Mouse (Mus musculus) CD4-positive helper T cell, adult 2 months (primary cell): Measurements from ENCODE around the gene Lhfp.
"Not testable (repeated sequence)": the region's sequence is repeated elsewhere in the genome, so short reads cannot be mapped to it uniquely, and the experiment has no call there.

Experiments used
- DNase-seq: peaks from one replicate; pipeline ENCODE4 v3.0.0-alpha.2; 2012; ENCODE audit warnings: low read depth, missing footprints, low spot score

The Lhfp gene

GRCm38 (mm10) chr3:53087156-53087805 is 46.0 kb downstream of the Lhfp start:
- DNase-seq, result no peak

- no peak for DNase-seq
Observed at GRCm38 (mm10) chr3:53089921-53090320, 48.6 kb downstream of the Lhfp start.

GRCm38 (mm10) chr3:53100210-53100609 is 58.9 kb downstream of the Lhfp start:
- DNase-seq, result no peak

- DNase-seq, result no peak
Observed at GRCm38 (mm10) chr3:53100803-53101202, 59.5 kb downstream of the Lhfp start.

GRCm38 (mm10) chr3:53101711-53102110 is 60.4 kb downstream of the Lhfp start:
- DNase-seq, result no peak

GRCm38 (mm10) chr3:53102131-53102756 is 60.9 kb downstream of the Lhfp start:
- no peak for DNase-seq

- DNase-seq, result no peak
Observed at GRCm38 (mm10) chr3:53102757-53103153, 61.4 kb downstream of the Lhfp start.

GRCm38 (mm10) chr3:53108594-53109373 is 67.5 kb downstream of the Lhfp start:
- DNase-seq, result no peak

GRCm38 (mm10) chr3:53109879-53110278 is 68.6 kb downstream of the Lhfp start:
- DNase-seq, result no peak

GRCm38 (mm10) chr3:53112048-53112447 is 70.7 kb downstream of the Lhfp start:
- DNase-seq, result no peak

GRCm38 (mm10) chr3:53118755-53119154 is 77.4 kb downstream of the Lhfp start:
- DNase-seq, result not testable (repeated sequence)

- no peak for DNase-seq
Observed at GRCm38 (mm10) chr3:53119978-53120377, 78.7 kb downstream of the Lhfp start.

GRCm38 (mm10) chr3:53125495-53125894 is 84.2 kb downstream of the Lhfp start:
- no peak for DNase-seq

- DNase-seq, result no peak
Observed at GRCm38 (mm10) chr3:53138785-53139184, 97.5 kb downstream of the Lhfp start.

GRCm38 (mm10) chr3:53139205-53139604 is 97.9 kb downstream of the Lhfp start:
- DNase-seq, result no peak

GRCm38 (mm10) chr3:53139642-53140041 is 98.3 kb downstream of the Lhfp start:
- DNase-seq, result no peak

GRCm38 (mm10) chr3:53142528-53142927 is 101.2 kb downstream of the Lhfp start:
- DNase-seq, result no peak

GRCm38 (mm10) chr3:53145526-53145925 is 104.2 kb downstream of the Lhfp start:
- DNase-seq, result no peak

- DNase-seq, result no peak
Observed at GRCm38 (mm10) chr3:53145946-53146345, 104.6 kb downstream of the Lhfp start.

- DNase-seq, result no peak
Observed at GRCm38 (mm10) chr3:53147001-53147400, 105.7 kb downstream of the Lhfp start.

GRCm38 (mm10) chr3:53148751-53149150 is 107.4 kb downstream of the Lhfp start:
- DNase-seq, result no peak

- DNase-seq, result no peak
Observed at GRCm38 (mm10) chr3:53149625-53150320, 108.4 kb downstream of the Lhfp start.
